In genomic region chr5:90861876-90862375, GRCm38 (mm10) we compare ENCODE assay signal across 31 mouse cellular contexts. TPM values are rescaled to one million over a fixed set of nuclear protein-coding genes. Genes with fewer than 3 reads are reported as not detected.
DNase-seq lines count a peak whose midpoint lies in the region; ATAC-seq and TF ChIP-seq lines count a peak whose summit lies in the region.
"Had no signal": no experiment of that assay in that cellular context is flagged by ENCODE, and none has a peak within 500 bp of the region (broad histone marks: within the 10 kb centered on the region; RNA-seq: fewer than 3 reads in every experiment).

No protein-coding gene starts in this region.

- no peaks in the 10 kb centered on the region for H3K36me3 ChIP-seq in liver, adult 2 months (ENCODE audit: control insufficient read depth, insufficient read depth, low read length)
- no peaks in the 10 kb centered on the region for H3K36me3 ChIP-seq in liver, postnatal 0 days (replicated peaks; ENCODE audit: insufficient read depth, low read length)
- H3K36me3 ChIP-seq in hindbrain, embryonic 16.5 days (ENCODE audit: control insufficient read depth, insufficient read depth, low read length): no peaks in the 10 kb centered on the region
- H3K36me3 ChIP-seq: embryonic facial prominence, embryonic 10.5 days; embryonic facial prominence, embryonic 13.5 days; forebrain, embryonic 10.5 days; heart, embryonic 13.5 days had no signal

- H3K9ac ChIP-seq in liver, adult 2 months (ENCODE audit: low read depth, low read length): no peak overlapping the region
- no peak overlapping the region for H3K9ac ChIP-seq in liver, postnatal 0 days (replicated peaks)
- no peak overlapping the region for H3K9ac ChIP-seq in hindbrain, embryonic 16.5 days (ENCODE audit: low read depth, low read length)
- H3K9ac ChIP-seq: embryonic facial prominence, embryonic 13.5 days; forebrain, embryonic 13.5 days; heart, embryonic 13.5 days; hindbrain, embryonic 14.5 days had no signal

- no peaks in the 10 kb centered on the region for H3K27me3 ChIP-seq in liver, adult 2 months (ENCODE audit: control insufficient read depth, insufficient read depth, low read length)
- no peaks in the 10 kb centered on the region for H3K27me3 ChIP-seq in liver, postnatal 0 days (ENCODE audit: insufficient read depth, low read length)
- no peaks in the 10 kb centered on the region for H3K27me3 ChIP-seq in hindbrain, embryonic 16.5 days (replicated peaks; ENCODE audit: control insufficient read depth, insufficient read depth, low read length)
- H3K27me3 ChIP-seq: embryonic facial prominence, embryonic 13.5 days; forebrain, embryonic 13.5 days; heart, embryonic 13.5 days had no signal

- no peaks in the 10 kb centered on the region for H3K9me3 ChIP-seq in liver, postnatal 0 days (ENCODE audit: low read length)
- no peaks in the 10 kb centered on the region for H3K9me3 ChIP-seq in hindbrain, embryonic 16.5 days (ENCODE audit: control insufficient read depth, low read length)
- H3K9me3 ChIP-seq: embryonic facial prominence, embryonic 10.5 days; embryonic facial prominence, embryonic 13.5 days; forebrain, embryonic 10.5 days; forebrain, embryonic 13.5 days; heart, embryonic 13.5 days had no signal

- ATAC-seq in liver, postnatal 0 days: no peak
- peak; percentile 78 for ATAC-seq in megakaryocyte, adult 5-6 weeks (ENCODE audit: poor library complexity, severe bottlenecking)
- no peak for ATAC-seq in hindbrain, embryonic 16.5 days
- ATAC-seq: activated CD4-positive, CD25-positive, alpha-beta regulatory T cell, adult 4 months; forebrain, embryonic 13.5 days; forebrain, embryonic 16.5 days had no signal

- peaks cover 2% of the 10 kb centered on the region; the same call in 1 of the 2 replicates for H3K4me1 ChIP-seq in liver, adult 2 months (ENCODE audit: control insufficient read depth, insufficient read depth, low read length)
- H3K4me1 ChIP-seq in liver, postnatal 0 days (ENCODE audit: insufficient read depth): no peaks in the 10 kb centered on the region
- no peaks in the 10 kb centered on the region; the same call in 1 of the 2 replicates for H3K4me1 ChIP-seq in embryonic fibroblast, embryonic 13.5 days (ENCODE audit: control insufficient read depth, insufficient read depth, low read length)
- H3K4me1 ChIP-seq in hindbrain, embryonic 16.5 days (ENCODE audit: control insufficient read depth, insufficient read depth, low read depth, low read length): no peaks in the 10 kb centered on the region
- H3K4me1 ChIP-seq: embryonic facial prominence, embryonic 10.5 days; embryonic facial prominence, embryonic 13.5 days; forebrain, embryonic 10.5 days; forebrain, embryonic 13.5 days had no signal

- peak; percentile 59 for DNase-seq in liver, adult 2 months (ENCODE audit: extremely low read depth, low read depth, low spot score)
- no peak for DNase-seq in liver, postnatal 0 days
- no peak for DNase-seq in thymus, postnatal 10 days (ENCODE audit: low spot score in 2 of 2)
- DNase-seq: adrenal gland, postnatal 14 days; cerebellum, adult 11 months; cerebellum, adult 2 months; cerebellum, adult 9-11 months; cerebellum, postnatal 36 days; embryo, embryonic 11 days; gastrocnemius, postnatal 10 days; gastrocnemius, postnatal 36 days; heart, adult 18-20 months; heart, postnatal 14 days; heart, postnatal 4 days had no signal

- TF ChIP-seq POLR2A in liver, adult 2 months (IDR thresholded peaks at IDR 0.05; ENCODE audit: extremely low read depth, insufficient read depth, low read length): no peak
- TF ChIP-seq POLR2A in embryonic fibroblast, embryonic 13.5 days (IDR thresholded peaks at IDR 0.05; ENCODE audit: low read depth, low read length): no peak

- WGBS in liver, adult 2 months: 71% methylated on average over 6 of the region's 6 CpGs
- 60% methylated on average over 6 of the region's 6 CpGs for WGBS in liver, postnatal 0 days (ENCODE audit: insufficient replicate concordance)
- WGBS in hindbrain, embryonic 16.5 days: 89% methylated on average over 6 of the region's 6 CpGs

- H3K4me3 ChIP-seq in liver, adult 2 months (ENCODE audit: insufficient read depth, low read depth, low read length): no peak overlapping the region
- no peak overlapping the region for H3K4me3 ChIP-seq in liver, postnatal 0 days (ENCODE audit: low read depth, low read length)
- H3K4me3 ChIP-seq in embryonic fibroblast, embryonic 13.5 days (ENCODE audit: insufficient read depth, low read length): no peak overlapping the region
- H3K4me3 ChIP-seq in hindbrain, embryonic 16.5 days (ENCODE audit: low read length): no peak overlapping the region
- H3K4me3 ChIP-seq: embryonic facial prominence, embryonic 10.5 days; embryonic facial prominence, embryonic 13.5 days; forebrain, embryonic 10.5 days; forebrain, embryonic 13.5 days; heart, embryonic 13.5 days had no signal

- H3K79me2 ChIP-seq in liver, adult 2 months (ENCODE audit: control insufficient read depth, insufficient read depth, low read length): no peaks in the 10 kb centered on the region

- TF ChIP-seq CTCF in liver, adult 2 months (IDR thresholded peaks at IDR 0.05; ENCODE audit: low read depth, low read length): no peak
- TF ChIP-seq CTCF in liver, postnatal 0 days (IDR thresholded peaks at IDR 0.05; ENCODE audit: low read depth): no peak
- TF ChIP-seq CTCF in embryonic fibroblast, embryonic 13.5 days (IDR thresholded peaks at IDR 0.05; ENCODE audit: borderline replicate concordance, insufficient read depth, low read length): no peak

- no peak overlapping the region for H3K4me2 ChIP-seq in liver, postnatal 0 days (ENCODE audit: low read depth, low read length)
- H3K4me2 ChIP-seq in hindbrain, embryonic 16.5 days (ENCODE audit: low read length): no peak overlapping the region
- H3K4me2 ChIP-seq: embryonic facial prominence, embryonic 13.5 days; forebrain, embryonic 13.5 days; heart, embryonic 13.5 days; hindbrain, embryonic 14.5 days had no signal

- H3K27ac ChIP-seq in liver, adult 2 months (replicated peaks; ENCODE audit: insufficient read depth, low read depth, low read length): no peak overlapping the region
- H3K27ac ChIP-seq in liver, postnatal 0 days (ENCODE audit: low read depth): no peak overlapping the region
- H3K27ac ChIP-seq in embryonic fibroblast, embryonic 13.5 days (ENCODE audit: insufficient read depth, low read length): peak overlapping the region; percentile 27; the same call in 1 of the 2 replicates
- H3K27ac ChIP-seq in hindbrain, embryonic 16.5 days (ENCODE audit: low read depth, low read length): no peak overlapping the region
- H3K27ac ChIP-seq: embryonic facial prominence, embryonic 10.5 days; embryonic facial prominence, embryonic 13.5 days; forebrain, embryonic 10.5 days; forebrain, embryonic 13.5 days; heart, embryonic 13.5 days; hindbrain, embryonic 14.5 days had no signal

- no peak for TF ChIP-seq EP300 in liver, postnatal 0 days (IDR thresholded peaks at IDR 0.05; ENCODE audit: low read depth)

RNA-seq across cellular contexts. Expression of gene Cxcl1, which starts 29.1 kb away (rescaled TPM):
- total RNA-seq in liver, adult 2 months (2014; rRNA removed): 8.2 and 9.3 TPM in 2 replicates
- 2.0 and 4.2 TPM in 2 replicates for polyA plus RNA-seq in liver, adult 2 months (2012; rRNA removed)
- 2.1 and 2.2 TPM in 2 replicates for polyA plus RNA-seq in liver, postnatal 0 days (2015; fragmentation: Nextera tagmentation; extraction: Ambion mirVana)
- polyA plus RNA-seq in embryonic fibroblast, embryonic 13.5 days (2011; ENCODE audit: insufficient read length, low read depth, missing spikeins): 22.0 and 40.1 TPM in 2 replicates
- total RNA-seq in megakaryocyte, adult 5-6 weeks (2015): 0.36 TPM in 1 of 2 replicates, not detected in the other
- total RNA-seq in megakaryocyte, adult 5-6 weeks (2017): 0.16 and 0.70 TPM in 2 replicates
- 0.41 and 0.64 TPM in 2 replicates for polyA plus RNA-seq in hindbrain, embryonic 16.5 days (2015; fragmentation: Nextera tagmentation; extraction: Ambion mirVana)
- polyA plus RNA-seq: activated CD4-positive, CD25-positive, alpha-beta regulatory T cell, adult 4 months; forebrain, embryonic 10.5 days; forebrain, embryonic 13.5 days; forebrain, embryonic 16.5 days had no signal

RNA-seq across cellular contexts. Expression of gene Cxcl2, which starts 41.7 kb away (rescaled TPM):
- 0.07 and 0.28 TPM in 2 replicates for total RNA-seq in liver, adult 2 months (2014; rRNA removed)
- 0.17 and 0.31 TPM in 2 replicates for polyA plus RNA-seq in liver, adult 2 months (2012; rRNA removed)
- 0.13 TPM in 1 of 2 replicates, not detected in the other for polyA plus RNA-seq in liver, postnatal 0 days (2015; fragmentation: Nextera tagmentation; extraction: Ambion mirVana)
- 3.1 TPM in 1 of 2 replicates, not detected in the other for polyA plus RNA-seq in embryonic fibroblast, embryonic 13.5 days (2011; ENCODE audit: insufficient read length, low read depth, missing spikeins)
- total RNA-seq in megakaryocyte, adult 5-6 weeks (2015): 12.9 and 38.9 TPM in 2 replicates
- total RNA-seq in megakaryocyte, adult 5-6 weeks (2017): 19.7 and 51.7 TPM in 2 replicates
- not detected in 2 replicates for polyA plus RNA-seq in hindbrain, embryonic 16.5 days (2015; fragmentation: Nextera tagmentation; extraction: Ambion mirVana)
- total RNA-seq: ES-E14; gastrocnemius, adult 18-20 months; gastrocnemius, postnatal 36 days; heart, adult 18-20 months; heart, postnatal 14 days; heart, postnatal 4 days had no signal
- polyA plus RNA-seq: activated CD4-positive, CD25-positive, alpha-beta regulatory T cell, adult 4 months; cerebellum, adult 2 months; cortical plate, adult 2 months; embryonic facial prominence, embryonic 10.5 days; embryonic facial prominence, embryonic 13.5 days; forebrain, embryonic 10.5 days; forebrain, embryonic 13.5 days; forebrain, embryonic 16.5 days; heart, embryonic 13.5 days; heart, embryonic 16.5 days; hindbrain, embryonic 11.5 days; intestine, embryonic 14.5 days had no signal
